Mouse (Mus musculus) spleen, adult 2 months (tissue): ENCODE data around the gene Zfp575. TPM values are rescaled to one million over a fixed set of nuclear protein-coding genes. Genes with fewer than 3 reads are reported as not detected.
A peak's percentile ranks its signal among the peaks of the same experiment; 100 is the strongest.

Source experiments
- DNase-seq, 2 experiments: peaks; one replicate each; pipeline versions ENCODE4 v3.0.0 to v3.0.0-alpha.2; 2012 to 2021; ENCODE audit warnings: low spot score in 2 of 2, low read depth in 1 of 2
- H3K27ac ChIP-seq: fragments of 200-500 bp; 2 replicates; pipeline ENCODE4 v1.5.1; 2012; ENCODE audit warnings: low read length, inconsistent platforms; ENCODE audit not compliant: insufficient read depth
- H3K27me3 ChIP-seq: fragments of 200-500 bp; 2 replicates; pipeline ENCODE4 v1.6.1; 2012; ENCODE audit warnings: mild to moderate bottlenecking, moderate library complexity, low read length, inconsistent platforms; ENCODE audit not compliant: control insufficient read depth, insufficient read depth
- H3K36me3 ChIP-seq: fragments of 200-500 bp; 2 replicates; pipeline ENCODE4 v1.6.1; 2012; ENCODE audit warnings: mild to moderate bottlenecking, low read length, inconsistent platforms; ENCODE audit not compliant: control insufficient read depth, insufficient read depth
- H3K4me1 ChIP-seq: fragments of 200-500 bp; 2 replicates; pipeline ENCODE4 v1.6.1; 2011; ENCODE audit warnings: inconsistent platforms; ENCODE audit not compliant: control insufficient read depth, insufficient read depth, insufficient read length
- H3K4me3 ChIP-seq: fragments of 200-500 bp; 2 replicates; pipeline ENCODE4 v1.5.1; 2011; ENCODE audit warnings: mild to moderate bottlenecking, inconsistent platforms; ENCODE audit not compliant: insufficient read depth, insufficient read length; ENCODE audit errors: extremely low read depth
- CTCF ChIP-seq: fragments of 200-500 bp; IDR thresholded peaks from 2 replicates; pipeline ENCODE4 v1.5.1; 2011; ENCODE audit warnings: mild to moderate bottlenecking, inconsistent platforms; ENCODE audit not compliant: insufficient read depth, insufficient read length, insufficient replicate concordance; ENCODE audit errors: extremely low read depth
- POLR2A ChIP-seq: fragments of 200-500 bp; IDR thresholded peaks from 2 replicates; pipeline ENCODE4 v1.6.1; 2011; ENCODE audit warnings: low read depth, low read length, inconsistent platforms
- WGBS: fragments of 180-500 bp; shearing (Covaris S2); methylation state at CpG from one replicate; pipeline ENCODE4 v1.1.7; 2018; 5-methylcytosine and 5-hydroxymethylcytosine counted together
- polyA plus RNA-seq: library from polyadenylated mRNA; depleted of rRNA; stranded (reverse); fragments of >200 nt; gene quantifications from 2 replicates; pipeline ENCODE4 v1.2.3, GENCODE M21; 2012; rRNA removed

Zfp575 gene
- polyA plus RNA-seq = 0.29 and 0.61 TPM in 2 replicates

GRCm38 (mm10) chr7:24587330-24588105 is at the start of gene Zfp575, which contains the start of gene Ethe1:
Gene Zfp575, minus strand, starts transcription at chr7:24587641.
Gene Ethe1, plus strand, starts transcription at chr7:24587543.
- TF ChIP-seq CTCF = no peak
- TF ChIP-seq POLR2A = no peak
- DNase-seq = no peak
- no peaks in the 10 kb centered on the region for H3K36me3 ChIP-seq
- no peak within 1 kb of the TSS for H3K27ac ChIP-seq
- peaks cover 6% of the 10 kb centered on the region for H3K4me1 ChIP-seq
- H3K4me3 ChIP-seq = peak within 1 kb of the TSS; percentile 46; the same call in 1 of the 2 replicates
- 19% methylated on average over 30 of the region's 30 CpGs for WGBS
- no peaks in the 10 kb centered on the region for H3K27me3 ChIP-seq

DNA sequence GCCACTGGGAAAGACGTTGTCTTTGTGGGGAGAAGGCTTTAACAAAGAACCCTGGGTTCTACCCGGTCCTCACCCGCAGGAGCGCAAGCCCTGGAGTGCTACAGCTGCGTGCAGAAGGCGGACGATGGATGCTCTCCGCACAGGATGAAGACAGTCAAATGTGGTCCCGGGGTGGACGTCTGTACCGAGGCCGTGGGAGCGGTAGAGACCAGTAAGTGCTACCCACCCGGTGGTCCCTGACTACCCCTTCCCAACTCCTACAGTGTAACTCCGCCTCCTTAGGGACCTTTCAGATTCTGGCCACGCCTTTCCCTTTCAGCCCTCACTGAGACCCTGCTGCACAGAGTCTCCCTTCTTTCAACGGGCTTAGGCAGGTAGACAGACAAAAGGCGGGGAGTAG is 49.6 kb upstream of the Zfp575 start:
- Histone ChIP-seq H3K27me3 (peaks cover 1% of the 10 kb centered on the region; the same call in 1 of the 2 replicates), H3K4me1 (no peaks in the 10 kb centered on the region), H3K27ac (no peak overlapping the region), H3K36me3 (no peaks in the 10 kb centered on the region), H3K4me3 (no peak overlapping the region)
- DNase-seq = no peak
- TF ChIP-seq CTCF (no peak), POLR2A (no peak)
- WGBS = 33% methylated on average over 18 of the region's 18 CpGs

GRCm38 (mm10) chr7:24636264-24636663 is 48.8 kb upstream of the Zfp575 start, which contains the start of gene Lypd3:
Gene Lypd3, plus strand, starts transcription at chr7:24636550.
- DNase-seq = no peak
- WGBS = 73% methylated on average over 15 of the region's 15 CpGs
- no peak for TF ChIP-seq CTCF

GRCm38 (mm10) chr7:24630116-24630880 is 42.9 kb upstream of the Zfp575 start:
- no peak for DNase-seq
- Histone ChIP-seq H3K36me3 (peaks cover 5% of the 10 kb centered on the region), H3K4me1 (peaks cover 4% of the 10 kb centered on the region), H3K27ac (no peak overlapping the region), H3K27me3 (no peaks in the 10 kb centered on the region), H3K4me3 (no peak overlapping the region)
- no peak for TF ChIP-seq CTCF
- 92% methylated on average over 10 of the region's 10 CpGs for WGBS

More at GRCm38 (mm10) chr7:24636264-24636663, 48.8 kb upstream of the Zfp575 start, which contains the start of gene Lypd3:
- H3K27me3 ChIP-seq = peaks cover 1% of the 10 kb centered on the region; the same call in 1 of the 2 replicates
- no peak within 1 kb of the TSS for H3K27ac ChIP-seq
- H3K36me3 ChIP-seq = no peaks in the 10 kb centered on the region
- H3K4me1 ChIP-seq = no peaks in the 10 kb centered on the region
- no peak within 1 kb of the TSS for H3K4me3 ChIP-seq

GRCm38 (mm10) chr7:24629672-24630071 is 42.2 kb upstream of the Zfp575 start:
- H3K36me3 ChIP-seq = peaks cover 6% of the 10 kb centered on the region

DNA sequence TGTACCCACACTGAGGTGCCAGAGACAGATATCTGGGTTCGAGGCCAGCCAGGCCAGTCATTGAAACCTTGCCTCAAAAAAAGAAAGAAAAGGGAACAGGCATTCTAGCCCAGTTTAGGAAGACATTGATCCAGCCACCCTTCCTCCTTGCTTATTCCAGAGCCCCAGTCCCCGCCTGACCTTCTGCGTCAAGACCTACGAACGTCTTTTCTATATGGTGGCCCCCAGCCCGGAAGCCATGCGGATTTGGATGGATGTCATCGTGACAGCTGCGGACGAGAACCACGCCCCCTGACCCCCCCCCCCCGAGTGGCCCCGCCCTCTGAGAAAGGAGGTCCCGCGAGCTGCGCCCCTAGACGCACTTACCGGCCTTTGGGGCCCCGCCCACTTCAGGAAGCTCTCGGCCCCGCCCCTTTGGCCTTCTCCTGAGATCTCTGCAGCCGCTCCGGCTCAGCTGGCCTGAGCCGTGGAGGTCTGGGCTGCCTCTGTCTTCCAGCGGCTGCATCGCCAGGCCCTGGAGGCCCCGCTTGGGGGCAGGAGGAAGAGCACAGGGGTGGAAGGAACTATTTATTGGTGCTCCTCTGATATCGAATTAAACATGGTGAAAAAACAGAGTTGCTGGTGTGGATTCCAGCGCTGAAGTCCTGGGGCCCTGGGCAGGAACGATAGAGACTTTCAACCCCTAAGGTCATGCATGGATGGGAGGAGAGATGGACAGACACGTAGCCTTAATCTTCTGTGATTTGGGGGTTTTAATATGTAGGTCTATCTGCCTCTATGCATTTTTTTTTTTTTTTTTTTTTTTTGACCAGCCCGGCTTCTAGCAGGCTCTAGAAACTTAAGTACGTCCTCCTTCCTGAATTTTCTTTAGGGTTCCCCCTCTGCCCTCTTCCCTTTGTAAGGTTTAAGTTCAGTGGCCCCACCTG is 41.5 kb upstream of the Zfp575 start:
- WGBS = 10% methylated on average over 33 of the region's 33 CpGs
- H3K27me3 ChIP-seq = no peaks in the 10 kb centered on the region
- peaks cover 14% of the 10 kb centered on the region for H3K36me3 ChIP-seq
- TF ChIP-seq CTCF (no peak), POLR2A (no peak)
- peak; percentile 49 to 85 for DNase-seq
- peaks cover 4% of the 10 kb centered on the region for H3K4me1 ChIP-seq
- no peak overlapping the region for H3K27ac ChIP-seq
- peak overlapping the region; percentile 42 for H3K4me3 ChIP-seq

More at GRCm38 (mm10) chr7:24629672-24630071, 42.2 kb upstream of the Zfp575 start:
- WGBS = 74% methylated on average over 4 of the region's 4 CpGs
- DNase-seq = no peak
- Histone ChIP-seq H3K4me1 (peaks cover 4% of the 10 kb centered on the region), H3K27me3 (no peaks in the 10 kb centered on the region), H3K27ac (no peak overlapping the region), H3K4me3 (no peak overlapping the region)
- TF ChIP-seq CTCF = no peak
- no peak for TF ChIP-seq POLR2A
